Mouse (Mus musculus): ENCODE results near the gene Fbxo10.
"Not testable (repeated sequence)": the region's sequence is repeated elsewhere in the genome, so short reads cannot be mapped to it uniquely, and the experiment has no call there.

Gene Fbxo10

DNA sequence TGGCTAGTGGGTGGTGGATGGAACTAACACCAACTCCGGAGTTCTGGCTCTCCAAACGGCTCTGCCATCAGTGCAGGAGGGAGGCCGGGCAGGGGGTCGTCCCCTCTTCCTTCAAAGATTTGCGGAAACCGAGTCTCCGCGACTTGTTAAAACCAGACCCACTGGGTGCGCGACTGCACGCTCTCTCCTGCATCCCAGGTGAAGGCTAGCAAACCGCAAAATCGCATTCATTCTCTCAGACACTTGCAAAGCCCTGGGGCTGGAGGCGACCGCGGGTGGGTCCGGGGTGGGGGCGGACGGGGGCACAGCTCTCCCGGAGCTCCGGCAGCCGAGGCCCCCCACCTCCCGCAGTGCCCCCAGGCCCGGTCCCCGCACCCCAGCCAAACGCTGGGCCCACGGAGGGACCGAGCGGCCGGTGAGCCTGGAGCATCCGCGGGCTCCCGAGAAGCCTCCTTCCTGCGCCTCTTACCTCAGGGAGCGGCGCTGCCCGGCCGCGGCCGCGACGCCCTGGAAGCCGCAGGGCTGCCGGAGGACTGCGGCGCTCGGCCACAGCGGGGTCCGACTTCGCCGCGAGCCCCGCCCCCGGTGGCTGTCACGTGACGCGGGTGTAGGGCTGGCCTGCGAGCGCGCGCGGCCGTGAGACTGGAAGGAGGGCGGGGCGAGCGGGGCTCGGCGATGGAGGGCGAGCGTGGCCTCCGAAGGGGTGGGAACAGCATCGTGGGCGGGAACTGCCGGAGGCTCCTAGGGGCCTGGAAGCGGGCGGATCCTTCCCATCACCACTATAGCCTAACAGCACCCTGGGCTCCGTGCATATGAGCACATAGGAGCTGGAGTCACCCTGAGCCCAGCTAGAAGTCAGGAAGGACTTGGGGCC, at the start of gene Fbxo10:
Fbxo10 (minus strand) TSS at position 584 of the 874 bp plus-strand sequence.
- peak; percentile 90 for DNase-seq

DNA sequence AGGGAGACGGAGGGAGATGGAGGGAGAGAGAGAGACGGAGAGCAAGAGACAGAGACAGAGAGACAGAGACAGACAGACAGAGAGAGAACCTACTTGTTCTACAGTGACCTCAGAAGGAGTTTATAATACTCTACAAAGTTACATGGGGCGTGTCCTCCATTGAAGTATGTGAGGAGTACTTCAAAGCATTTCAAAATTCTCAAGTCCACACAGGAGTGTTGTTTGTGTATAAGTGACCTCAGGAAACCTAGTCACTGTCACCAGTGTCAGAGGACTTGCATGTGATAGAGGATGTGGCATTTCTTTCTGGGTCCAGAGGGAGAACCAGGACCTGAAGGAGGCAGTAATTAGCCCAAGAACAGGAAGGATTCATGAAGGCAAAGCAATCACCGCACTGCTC, 46.6 kb upstream of the Fbxo10 start:
- DNase-seq = no peak

DNA sequence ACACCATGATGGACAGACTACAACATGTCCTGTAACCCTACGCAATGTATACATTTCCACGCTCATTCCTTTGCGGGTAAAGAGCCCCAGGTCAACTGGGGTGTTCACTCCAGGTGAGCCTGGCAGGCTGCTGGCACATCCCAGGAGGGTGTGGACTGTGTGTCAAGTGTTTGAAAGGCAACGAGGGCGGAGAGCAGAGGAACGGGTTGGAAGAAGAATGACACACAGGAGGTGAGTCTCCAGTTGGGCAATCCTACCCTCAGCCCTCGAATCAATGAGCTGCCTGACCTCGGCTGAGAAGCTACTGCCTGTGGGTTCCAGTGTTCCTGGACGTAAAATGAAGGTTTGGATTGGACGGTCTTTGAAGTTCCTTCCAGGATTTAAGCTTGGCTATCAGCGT, 36.9 kb upstream of the Fbxo10 start:
- no peak for DNase-seq

DNA sequence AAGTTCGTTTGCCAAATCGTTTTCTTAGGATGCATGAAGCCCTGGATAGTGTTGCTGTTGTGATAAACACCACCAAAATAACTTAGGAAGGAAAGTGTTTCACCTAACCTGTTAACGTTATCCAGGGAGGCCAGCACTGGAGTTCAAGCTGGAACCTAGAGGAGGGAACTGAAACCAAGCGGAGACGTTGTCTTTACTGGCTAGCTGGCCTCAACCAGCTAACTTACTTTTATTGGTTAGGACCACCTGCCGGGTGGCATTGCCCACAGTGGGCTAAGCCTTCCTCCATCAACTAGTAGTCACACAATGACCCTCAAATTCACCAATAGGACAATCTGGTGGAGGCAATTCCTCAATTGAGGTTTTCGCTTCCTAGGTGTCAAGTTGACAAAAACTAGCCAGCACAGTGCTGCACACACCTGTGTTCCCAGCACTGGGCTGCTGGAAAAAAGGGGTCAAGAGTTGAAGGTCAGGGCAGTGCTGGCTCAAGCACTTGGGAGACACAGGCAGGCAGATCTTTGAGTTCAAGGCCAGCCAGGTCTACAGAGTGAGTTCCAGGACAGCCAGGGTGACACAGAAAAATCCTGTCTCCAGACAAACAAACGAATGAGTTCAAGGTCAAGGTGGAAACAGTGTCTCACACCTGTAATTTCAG, 24.2 kb upstream of the Fbxo10 start:
- peak; percentile 23 for DNase-seq

DNA sequence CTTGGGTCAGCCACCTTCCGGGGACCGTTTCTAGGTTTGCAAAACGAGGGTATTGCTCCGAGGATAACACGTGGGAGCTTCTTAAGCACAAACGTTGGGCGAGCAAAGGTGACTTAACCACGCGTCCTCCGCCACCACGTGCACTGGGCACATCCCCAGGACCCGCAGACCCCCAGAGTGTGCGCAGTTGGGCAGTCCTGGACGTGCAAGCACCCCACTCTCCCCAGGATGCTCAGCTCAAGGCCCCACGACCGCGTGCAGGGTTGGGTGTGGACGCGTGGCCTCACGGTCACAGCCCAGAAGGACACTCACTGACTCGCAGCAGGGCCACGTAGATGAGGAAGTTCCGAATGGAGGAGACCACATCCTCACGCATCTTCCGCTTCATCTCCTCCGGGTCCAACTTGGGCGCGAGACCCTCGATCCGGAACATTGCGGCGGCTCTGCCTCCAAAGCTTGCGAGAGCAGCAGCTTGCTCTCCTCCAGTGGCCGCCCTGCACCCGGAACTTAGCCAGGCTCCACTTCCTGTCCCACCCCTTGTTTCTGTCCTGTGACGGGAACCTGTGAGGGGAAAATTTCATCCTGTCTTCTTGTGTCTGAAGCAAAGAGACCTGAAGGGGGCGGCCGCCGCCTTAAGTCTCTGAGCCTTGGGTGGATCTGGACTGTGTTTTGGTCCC, 23.3 kb upstream of the Fbxo10 start, which contains the start of gene Tomm5:
Tomm5 (minus strand) TSS at position 514 of the 677 bp plus-strand sequence.
- DNase-seq = peak; percentile 91

DNA sequence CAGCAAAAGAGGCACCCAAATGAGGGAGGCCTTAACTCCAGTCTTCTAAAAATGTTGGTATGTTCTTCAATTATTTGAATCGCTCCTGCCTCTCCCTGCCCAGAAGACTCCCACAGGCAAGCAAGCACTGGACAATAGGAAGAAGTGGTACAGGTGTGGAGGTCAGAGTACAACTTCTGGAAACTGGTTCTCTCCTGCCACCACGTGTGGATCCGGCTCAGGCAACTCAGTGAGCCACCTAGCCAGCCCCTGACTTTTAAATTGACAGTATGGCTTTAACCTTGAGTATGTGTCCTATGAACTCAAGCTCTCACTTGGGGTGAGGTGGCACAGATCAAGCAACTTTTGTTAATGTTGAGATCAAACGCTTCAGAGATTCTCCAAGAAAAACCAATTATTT, 22.7 kb upstream of the Fbxo10 start:
- DNase-seq = no peak

DNA sequence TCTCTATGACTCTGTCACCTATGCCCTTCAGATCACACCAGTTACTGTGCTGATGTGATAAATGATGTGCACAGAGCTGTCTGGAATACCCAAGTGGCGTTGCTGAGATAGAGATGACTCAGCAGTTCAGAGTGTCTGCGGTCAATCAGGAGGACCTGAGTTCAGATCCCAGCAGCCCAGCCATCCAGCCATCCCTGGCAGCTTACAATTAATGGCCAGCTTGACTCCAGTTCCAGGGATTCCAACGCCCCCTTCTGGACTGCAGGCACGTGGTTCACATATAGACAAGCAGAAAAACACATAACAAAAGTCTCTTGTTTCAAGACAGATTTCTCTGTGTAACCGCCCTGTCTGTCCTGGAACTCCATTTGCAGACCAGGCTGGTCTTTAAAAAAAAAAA, 22.0 kb upstream of the Fbxo10 start:
- no peak for DNase-seq

DNA sequence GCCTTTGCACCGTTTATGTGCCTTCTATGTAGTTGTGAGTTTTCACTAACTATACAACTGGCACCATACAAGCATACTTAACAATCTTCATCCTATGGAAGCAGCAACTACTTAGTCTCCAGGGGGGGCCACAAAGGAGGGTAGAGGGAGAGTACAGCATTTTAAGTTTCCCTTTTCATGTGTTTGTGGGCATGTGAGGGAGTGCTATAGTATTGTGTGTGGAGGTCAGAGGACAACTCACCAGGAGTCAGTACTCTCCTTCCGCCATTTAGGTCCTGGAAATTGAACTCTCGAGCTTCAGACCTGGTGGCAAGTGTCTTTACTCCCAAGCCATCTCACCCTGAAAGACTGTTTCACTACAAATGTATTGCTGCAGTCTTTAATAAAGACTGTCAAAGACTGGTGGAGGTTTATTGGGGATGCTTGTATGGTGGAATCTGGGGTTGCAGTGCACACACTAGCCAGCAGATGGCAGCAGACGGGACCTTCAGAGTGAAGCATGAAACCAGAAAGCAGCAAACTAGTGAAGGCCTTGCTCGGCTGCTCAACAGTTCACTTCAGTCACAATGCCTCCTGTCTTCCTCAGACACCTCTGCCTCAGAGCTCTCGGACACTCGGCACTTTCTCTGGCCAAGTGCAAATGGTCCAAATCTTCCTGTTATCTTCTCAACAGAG, 12.9 kb upstream of the Fbxo10 start:
- peak; percentile 32 for DNase-seq

DNA sequence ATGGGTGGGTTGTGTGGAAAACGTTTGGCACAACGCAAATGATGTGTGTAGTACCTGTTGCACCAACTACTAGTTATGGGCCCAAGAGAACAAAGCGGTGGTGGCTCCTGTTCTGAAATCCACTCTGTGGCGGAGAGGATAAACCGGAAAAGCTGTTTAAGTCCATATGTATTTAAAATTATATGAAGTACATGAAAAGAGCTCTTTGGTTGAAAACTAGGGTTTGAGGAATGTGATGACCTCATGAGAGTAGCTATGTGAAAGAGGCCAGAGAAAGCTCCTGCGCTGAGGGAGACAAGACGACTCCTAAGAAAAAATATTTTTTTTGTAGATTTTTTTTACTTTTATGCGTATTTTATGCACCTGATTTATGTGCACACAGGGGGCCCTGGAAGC, 489 bp upstream of the Fbxo10 start:
- DNase-seq = no peak

DNA sequence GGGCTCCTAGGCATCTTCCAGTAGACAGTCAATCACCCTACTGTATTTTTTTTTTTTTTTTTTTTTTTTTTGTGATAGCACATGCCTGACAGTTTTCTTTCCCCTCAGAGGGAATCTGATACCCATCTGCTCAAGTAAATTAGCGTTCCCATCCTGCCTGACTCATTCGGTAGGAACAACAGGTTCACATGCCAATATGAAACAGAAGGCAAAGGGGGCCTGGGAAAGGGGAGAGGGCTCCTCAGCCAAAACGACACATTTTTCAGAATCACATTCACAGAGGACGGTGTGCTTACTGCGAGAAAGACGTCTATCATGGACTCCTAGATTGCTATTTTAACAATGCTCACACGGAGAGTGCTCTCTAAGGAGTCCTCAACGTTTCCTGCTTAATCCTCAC, 917 bp downstream of the Fbxo10 start:
- peak; percentile 14 for DNase-seq

DNA sequence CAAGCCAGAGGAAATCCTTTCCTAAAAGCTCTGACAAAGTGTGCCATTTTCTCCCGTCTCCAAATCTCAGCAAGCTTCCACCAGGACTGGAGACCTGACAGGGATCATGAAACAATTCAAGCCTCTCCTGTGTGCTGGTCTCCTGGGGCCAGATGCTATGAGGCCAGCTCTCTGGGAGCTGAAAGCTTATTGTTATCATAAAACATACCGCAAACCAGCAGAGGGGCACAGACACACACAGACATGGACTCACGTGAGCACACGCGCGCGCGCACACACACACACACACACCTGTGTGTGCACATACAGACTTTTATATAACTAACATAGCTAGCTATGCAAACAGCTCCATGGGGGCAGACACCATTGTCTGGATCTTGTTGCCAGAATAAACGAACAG, 1.5 kb downstream of the Fbxo10 start:
- DNase-seq = no peak

DNA sequence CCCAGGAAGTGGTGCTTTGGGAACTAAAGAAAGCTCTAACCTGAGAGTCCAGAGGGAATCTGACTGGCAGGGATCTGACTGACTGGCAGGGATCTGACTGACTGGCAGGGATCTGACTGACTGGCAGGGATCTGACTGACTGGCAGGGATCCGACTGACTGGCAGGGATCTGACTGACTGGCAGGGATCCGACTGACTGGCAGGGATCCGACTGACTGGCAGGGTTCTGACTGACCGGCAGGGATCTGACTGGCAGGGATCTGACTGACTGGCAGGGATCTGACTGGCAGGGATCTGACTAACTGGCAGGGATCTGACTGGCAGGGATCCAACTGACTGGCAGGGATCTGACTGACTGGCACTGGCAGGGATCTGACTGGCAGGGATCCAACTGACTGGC, 3.4 kb downstream of the Fbxo10 start:
- DNase-seq = peak; percentile 73

DNA sequence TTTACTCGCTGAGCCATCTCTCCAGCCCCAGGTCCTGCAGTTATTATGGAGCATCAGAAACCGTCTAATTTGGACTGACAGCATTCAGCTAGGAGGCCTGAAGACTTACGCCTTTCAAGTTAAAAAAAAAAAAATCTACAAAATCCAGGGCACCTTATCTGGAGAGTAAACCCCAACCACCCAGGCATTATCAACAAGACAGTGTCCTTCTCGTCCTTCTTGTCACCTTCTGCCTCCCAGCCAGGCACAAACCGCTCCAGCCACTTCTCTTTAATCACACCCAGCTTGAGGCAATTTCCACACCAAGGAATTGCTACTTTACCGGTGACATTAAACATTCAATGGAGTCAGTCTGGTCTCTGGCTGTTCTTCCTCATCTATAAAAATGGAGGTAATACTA, 10.9 kb downstream of the Fbxo10 start:
- DNase-seq = no peak

DNA sequence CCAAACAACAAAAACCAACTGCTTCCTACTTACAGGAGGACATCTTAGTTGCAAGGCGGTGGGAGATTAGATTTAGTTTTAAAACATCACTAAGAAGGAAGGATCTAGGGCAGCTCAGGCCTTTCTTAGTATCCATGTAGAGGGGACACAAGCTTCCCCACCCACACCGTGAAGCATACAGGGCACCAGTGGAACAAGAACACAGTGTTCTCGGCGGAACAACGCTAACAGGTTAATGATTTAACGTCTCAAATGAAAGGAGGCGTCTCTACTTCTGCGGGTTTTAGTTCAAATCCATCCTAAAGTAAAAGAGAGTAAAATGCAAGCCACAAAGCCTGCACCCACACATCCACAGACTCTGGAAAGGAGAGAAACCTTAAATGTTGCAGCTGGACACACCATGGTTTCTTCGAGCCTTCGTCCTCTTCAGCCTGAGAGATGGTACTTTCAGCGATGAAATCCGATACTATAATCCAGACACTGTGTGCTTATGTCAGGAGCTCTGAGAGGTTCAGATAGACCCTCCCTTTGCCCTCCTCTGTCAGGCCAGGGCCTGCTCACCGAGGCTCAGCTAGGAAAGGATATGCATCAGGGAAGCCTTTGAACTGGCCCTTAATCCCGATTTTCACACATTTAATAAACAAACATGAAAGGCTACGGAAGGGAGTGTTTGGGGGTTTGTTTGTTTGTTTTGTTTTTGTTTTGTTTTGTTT, 12.0 kb downstream of the Fbxo10 start:
- no peak for DNase-seq

DNA sequence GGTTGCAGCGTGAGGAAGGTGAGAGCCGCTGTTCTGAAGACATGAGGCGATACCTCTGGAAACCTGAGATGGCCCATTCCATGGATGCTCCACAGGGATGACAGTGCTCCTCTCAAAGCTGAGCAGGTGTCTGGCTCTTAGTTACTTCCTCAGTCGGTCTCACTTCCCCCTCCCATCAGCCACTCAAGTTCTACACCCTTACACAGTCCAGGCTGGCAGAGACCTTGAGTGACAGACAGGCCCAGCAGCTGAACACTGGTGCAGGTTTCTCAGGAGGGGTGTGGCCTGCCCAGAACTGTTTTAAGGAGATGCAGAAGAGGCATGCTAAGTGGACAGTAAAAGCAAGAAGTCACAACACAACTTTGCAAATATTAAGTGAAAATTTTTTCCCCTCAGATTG, 16.7 kb downstream of the Fbxo10 start:
- no peak for DNase-seq

DNA sequence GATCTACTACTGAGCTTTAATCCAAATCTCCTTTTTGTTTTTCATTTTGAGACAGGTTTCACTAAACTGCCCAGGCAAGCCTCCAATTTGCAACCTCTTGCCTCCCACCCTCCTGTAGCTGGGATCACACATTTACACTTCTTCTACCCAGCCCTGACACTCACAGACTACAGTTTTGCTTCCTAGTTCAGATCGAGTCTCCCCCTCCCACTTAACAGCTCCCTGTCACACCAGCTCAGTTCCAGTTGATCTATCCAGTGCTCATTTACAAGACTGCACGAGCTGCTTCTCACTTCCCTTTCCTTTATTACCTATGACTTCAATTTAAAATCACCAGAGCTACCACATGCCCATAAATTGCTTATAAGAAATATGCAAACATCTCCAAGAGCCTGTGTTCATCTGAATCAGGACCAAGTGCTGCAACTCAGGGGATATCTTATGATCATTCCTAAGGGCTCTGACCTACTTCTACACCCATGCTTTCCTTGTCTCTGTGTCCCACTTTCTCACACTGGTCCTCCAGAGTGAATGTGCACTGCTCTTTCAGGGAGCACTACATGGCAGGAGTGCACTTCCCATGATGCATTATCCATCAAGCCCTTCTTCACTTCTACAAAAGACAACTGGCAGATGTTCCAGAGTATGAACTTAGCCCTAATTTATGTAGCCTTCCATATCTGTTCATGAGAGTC, 18.2 kb downstream of the Fbxo10 start:
- DNase-seq = no peak

DNA sequence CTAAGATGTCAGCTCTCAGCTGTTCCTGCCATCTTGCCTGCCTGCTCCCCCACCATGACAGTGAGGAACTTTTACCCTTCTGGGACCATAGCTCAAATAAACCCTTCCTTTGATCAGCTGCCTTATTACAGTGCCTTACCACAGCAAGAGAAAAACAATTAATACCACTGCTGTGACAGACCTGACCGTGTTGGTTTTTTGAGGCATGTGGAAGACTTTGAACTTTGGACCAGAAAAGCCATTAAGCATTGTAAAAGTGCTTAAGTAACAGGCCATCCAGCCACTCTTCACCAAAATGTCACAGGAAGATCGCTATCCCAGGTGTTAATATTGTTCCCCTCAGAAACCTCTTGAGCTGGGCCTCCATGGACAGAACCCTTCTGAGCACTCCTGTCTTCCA, 19.8 kb downstream of the Fbxo10 start:
- no peak for DNase-seq

DNA sequence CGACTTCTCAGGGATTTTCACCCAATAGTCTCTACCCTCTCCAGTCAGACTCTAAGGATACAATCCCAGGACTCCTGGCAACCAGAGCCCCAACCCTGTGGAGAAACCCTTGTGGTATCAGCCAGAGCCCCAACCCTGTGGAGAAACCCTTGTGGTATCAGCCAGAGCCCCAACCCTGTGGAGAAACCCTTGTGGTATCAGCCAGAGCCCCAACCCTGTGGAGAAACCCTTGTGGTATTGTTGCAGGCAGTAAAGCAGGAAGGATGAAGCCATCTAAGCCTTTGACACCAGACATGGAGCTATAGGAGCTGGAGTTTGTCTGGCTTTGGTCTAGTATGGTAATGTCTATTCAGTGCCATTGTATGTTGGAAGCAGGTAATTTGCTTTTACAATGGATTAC, 20.6 kb downstream of the Fbxo10 start:
- DNase-seq = not testable (repeated sequence)

DNA sequence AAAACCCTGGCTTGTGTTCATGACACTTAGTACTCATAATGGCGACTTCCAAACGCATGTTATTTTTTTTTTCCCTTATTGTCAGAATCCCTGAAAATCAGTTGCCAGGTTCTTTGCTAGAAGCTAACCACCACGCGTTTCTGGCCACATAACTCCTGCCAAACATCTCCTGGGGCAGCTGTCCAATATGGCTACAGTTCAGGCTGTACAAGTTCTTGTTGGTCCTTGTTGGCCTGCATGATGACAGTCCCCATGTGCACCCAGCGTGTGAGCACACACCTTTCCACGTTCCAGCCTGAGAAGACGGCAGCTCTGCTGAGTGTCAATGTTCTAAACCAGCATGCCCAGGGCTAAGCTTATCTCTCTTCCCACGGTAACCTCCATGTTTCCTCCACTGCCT, 29.0 kb downstream of the Fbxo10 start:
- peak; percentile 38 for DNase-seq

DNA sequence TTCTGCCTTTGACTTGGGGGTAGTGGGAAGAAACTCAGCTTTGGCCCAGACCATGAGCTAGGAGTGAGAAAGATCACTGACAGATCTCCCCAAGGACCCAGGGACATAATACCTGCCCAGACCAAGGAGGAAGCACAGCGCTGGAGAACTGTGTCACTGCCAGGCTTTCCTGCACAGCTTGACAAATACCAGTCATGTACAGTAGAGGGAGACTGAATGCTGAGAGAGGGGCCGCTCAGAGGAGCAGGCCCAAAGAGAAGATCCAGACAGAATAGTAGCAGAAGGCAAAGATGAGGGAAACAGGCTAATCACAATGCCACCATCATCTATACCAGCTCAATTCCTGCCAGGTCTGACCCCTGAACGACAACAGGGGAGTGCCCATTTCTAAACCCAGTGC, 29.5 kb downstream of the Fbxo10 start:
- peak; percentile 20 for DNase-seq

DNA sequence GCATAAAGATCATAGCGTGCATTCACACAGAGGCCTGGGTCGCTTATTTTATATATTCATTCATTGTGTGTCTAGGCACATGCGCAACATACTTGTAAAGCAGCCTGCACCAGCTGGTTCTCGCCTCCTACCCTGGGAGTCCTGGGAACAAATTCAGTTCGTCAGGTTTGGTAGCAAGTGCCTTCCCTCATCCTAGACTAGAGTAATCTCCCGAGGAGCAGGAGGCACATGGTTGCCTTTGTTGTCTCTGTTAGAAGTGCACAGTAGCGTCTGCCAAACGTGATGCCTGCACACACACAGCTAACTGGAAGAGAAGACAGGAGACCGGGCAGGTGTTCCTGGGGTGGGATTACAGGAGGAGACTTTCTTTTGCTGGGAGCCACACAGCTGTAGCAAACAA, 36.4 kb downstream of the Fbxo10 start:
- DNase-seq = no peak
